Mouse (Mus musculus): ENCODE measurements around the gene Dnhd1. TPM values are rescaled to one million over a fixed set of nuclear protein-coding genes. Genes with fewer than 3 reads are reported as not detected.

Gene Dnhd1
- polyA plus RNA-seq, 1 experiment, result 0.68 TPM

GRCm38 (mm10) chr7:105703816-105704215, 53.2 kb downstream of the Dnhd1 start:
- Histone ChIP-seq H3K4me3 (no peak overlapping the region), H3K27me3 (ENCODE audit: control insufficient read depth, insufficient read depth, insufficient read length) (peaks cover 9% of the 10 kb centered on the region), H3K79me2 (ENCODE audit: control insufficient read depth, insufficient read depth) (no peaks in the 10 kb centered on the region), H3K4me2 (ENCODE audit: low read depth) (no peak overlapping the region), H3K36me3 (ENCODE audit: control insufficient read depth, insufficient read depth) (no peaks in the 10 kb centered on the region), H3ac (ENCODE audit: control insufficient read depth, insufficient read length) (no peak overlapping the region)
- TF ChIP-seq TCF3 (IDR thresholded peaks at IDR 0.05; ENCODE audit: insufficient read length, low read depth) (no peak), MYOD1 (IDR thresholded peaks at IDR 0.05; ENCODE audit: control insufficient read depth in 1 of 3, insufficient read length in 2 of 3, low read depth in 2 of 3) (no peak), TCF12 (IDR thresholded peaks at IDR 0.05; ENCODE audit: insufficient read depth, poor library complexity, severe bottlenecking) (no peak), USF1 (IDR thresholded peaks at IDR 0.05; ENCODE audit: low read depth) (no peak), MAX (IDR thresholded peaks at IDR 0.05; ENCODE audit: low read depth) (no peak), POLR2A (IDR thresholded peaks at IDR 0.05; ENCODE audit: insufficient read length, low read depth) (no peak), E2F4 (IDR thresholded peaks at IDR 0.05; ENCODE audit: insufficient read depth) (no peak), SRF (IDR thresholded peaks at IDR 0.05; ENCODE audit: control insufficient read depth, insufficient read length, low read depth) (no peak), REST (IDR thresholded peaks at IDR 0.05; ENCODE audit: insufficient read depth, insufficient read length) (no peak), CEBPB (IDR thresholded peaks at IDR 0.05; ENCODE audit: insufficient read depth, poor library complexity, severe bottlenecking) (no peak), MYOG (IDR thresholded peaks at IDR 0.05; ENCODE audit: control insufficient read depth in 1 of 3, insufficient read depth in 1 of 3, insufficient read length in 2 of 3, low read depth in 2 of 3) (no peak), POLR2AphosphoS2 (IDR thresholded peaks at IDR 0.05; ENCODE audit: insufficient read length, low read depth) (no peak)

- Histone ChIP-seq H3K4me3 (no peak overlapping the region), H3K79me2 (ENCODE audit: control insufficient read depth, insufficient read depth) (no peaks in the 10 kb centered on the region), H3K36me3 (ENCODE audit: control insufficient read depth, insufficient read depth) (no peaks in the 10 kb centered on the region), H3ac (ENCODE audit: control insufficient read depth, insufficient read length) (no peak overlapping the region), H3K27me3 (ENCODE audit: control insufficient read depth, insufficient read depth, insufficient read length) (peaks cover 4% of the 10 kb centered on the region), H3K4me2 (ENCODE audit: low read depth) (no peak overlapping the region)
- TF ChIP-seq TCF12 (IDR thresholded peaks at IDR 0.05; ENCODE audit: insufficient read depth, poor library complexity, severe bottlenecking) (no peak), MAX (IDR thresholded peaks at IDR 0.05; ENCODE audit: low read depth) (no peak), POLR2A (IDR thresholded peaks at IDR 0.05; ENCODE audit: insufficient read length, low read depth) (no peak), MYOD1 (IDR thresholded peaks at IDR 0.05; ENCODE audit: control insufficient read depth in 1 of 3, insufficient read length in 2 of 3, low read depth in 2 of 3) (no peak), MYOG (IDR thresholded peaks at IDR 0.05; ENCODE audit: control insufficient read depth in 1 of 3, insufficient read depth in 1 of 3, insufficient read length in 2 of 3, low read depth in 2 of 3) (no peak), SRF (IDR thresholded peaks at IDR 0.05; ENCODE audit: control insufficient read depth, insufficient read length, low read depth) (no peak), REST (IDR thresholded peaks at IDR 0.05; ENCODE audit: insufficient read depth, insufficient read length) (no peak), POLR2AphosphoS2 (IDR thresholded peaks at IDR 0.05; ENCODE audit: insufficient read length, low read depth) (no peak), E2F4 (IDR thresholded peaks at IDR 0.05; ENCODE audit: insufficient read depth) (no peak), USF1 (IDR thresholded peaks at IDR 0.05; ENCODE audit: low read depth) (no peak), TCF3 (IDR thresholded peaks at IDR 0.05; ENCODE audit: insufficient read length, low read depth) (no peak), CEBPB (IDR thresholded peaks at IDR 0.05; ENCODE audit: insufficient read depth, poor library complexity, severe bottlenecking) (no peak)
These were observed 58.1 kb downstream of the Dnhd1 start for GRCm38 (mm10) chr7:105708733-105709132.

GRCm38 (mm10) chr7:105715366-105715765, 64.7 kb downstream of the Dnhd1 start:
- Histone ChIP-seq H3K36me3 (ENCODE audit: control insufficient read depth, insufficient read depth) (no peaks in the 10 kb centered on the region), H3K4me2 (ENCODE audit: low read depth) (no peak overlapping the region), H3K27me3 (ENCODE audit: control insufficient read depth, insufficient read depth, insufficient read length) (no peaks in the 10 kb centered on the region), H3K4me3 (no peak overlapping the region), H3ac (ENCODE audit: control insufficient read depth, insufficient read length) (no peak overlapping the region), H3K79me2 (ENCODE audit: control insufficient read depth, insufficient read depth) (no peaks in the 10 kb centered on the region)
- TF ChIP-seq MAX (IDR thresholded peaks at IDR 0.05; ENCODE audit: low read depth) (no peak), USF1 (IDR thresholded peaks at IDR 0.05; ENCODE audit: low read depth) (no peak), POLR2AphosphoS2 (IDR thresholded peaks at IDR 0.05; ENCODE audit: insufficient read length, low read depth) (no peak), TCF3 (IDR thresholded peaks at IDR 0.05; ENCODE audit: insufficient read length, low read depth) (no peak), REST (IDR thresholded peaks at IDR 0.05; ENCODE audit: insufficient read depth, insufficient read length) (no peak), POLR2A (IDR thresholded peaks at IDR 0.05; ENCODE audit: insufficient read length, low read depth) (no peak)

- TF ChIP-seq POLR2A (IDR thresholded peaks at IDR 0.05; ENCODE audit: insufficient read length, low read depth), result no peak
- no peak for TF ChIP-seq USF1 (IDR thresholded peaks at IDR 0.05; ENCODE audit: low read depth)
- TF ChIP-seq TCF3 (IDR thresholded peaks at IDR 0.05; ENCODE audit: insufficient read length, low read depth), result no peak
- no peak for TF ChIP-seq POLR2AphosphoS2 (IDR thresholded peaks at IDR 0.05; ENCODE audit: insufficient read length, low read depth)
- TF ChIP-seq MYOG (IDR thresholded peaks at IDR 0.05; ENCODE audit: control insufficient read depth in 1 of 3, insufficient read depth in 1 of 3, insufficient read length in 2 of 3, low read depth in 2 of 3), result no peak
- TF ChIP-seq MAX (IDR thresholded peaks at IDR 0.05; ENCODE audit: low read depth), result no peak
- TF ChIP-seq SRF (IDR thresholded peaks at IDR 0.05; ENCODE audit: control insufficient read depth, insufficient read length, low read depth), result no peak
- TF ChIP-seq REST (IDR thresholded peaks at IDR 0.05; ENCODE audit: insufficient read depth, insufficient read length), result no peak
- no peak for TF ChIP-seq E2F4 (IDR thresholded peaks at IDR 0.05; ENCODE audit: insufficient read depth)
- no peaks in the 10 kb centered on the region for H3K79me2 ChIP-seq (ENCODE audit: control insufficient read depth, insufficient read depth)
- no peaks in the 10 kb centered on the region for H3K27me3 ChIP-seq (ENCODE audit: control insufficient read depth, insufficient read depth, insufficient read length)
These were observed 71.3 kb downstream of the Dnhd1 start for GRCm38 (mm10) chr7:105721916-105722315.

More at GRCm38 (mm10) chr7:105721916-105722315, 71.3 kb downstream of the Dnhd1 start:
- Histone ChIP-seq H3K4me3 (no peak overlapping the region), H3ac (ENCODE audit: control insufficient read depth, insufficient read length) (no peak overlapping the region), H3K36me3 (ENCODE audit: control insufficient read depth, insufficient read depth) (peaks cover 3% of the 10 kb centered on the region), H3K4me2 (ENCODE audit: low read depth) (no peak overlapping the region)
